Mouse (Mus musculus): ENCODE measurements around the gene Ifna4. TPM values are rescaled to one million over a fixed set of nuclear protein-coding genes. Genes with fewer than 3 reads are reported as not detected.

Ifna4 gene
- polyA plus RNA-seq, 1 experiment from 2014 or later: not detected

DNA sequence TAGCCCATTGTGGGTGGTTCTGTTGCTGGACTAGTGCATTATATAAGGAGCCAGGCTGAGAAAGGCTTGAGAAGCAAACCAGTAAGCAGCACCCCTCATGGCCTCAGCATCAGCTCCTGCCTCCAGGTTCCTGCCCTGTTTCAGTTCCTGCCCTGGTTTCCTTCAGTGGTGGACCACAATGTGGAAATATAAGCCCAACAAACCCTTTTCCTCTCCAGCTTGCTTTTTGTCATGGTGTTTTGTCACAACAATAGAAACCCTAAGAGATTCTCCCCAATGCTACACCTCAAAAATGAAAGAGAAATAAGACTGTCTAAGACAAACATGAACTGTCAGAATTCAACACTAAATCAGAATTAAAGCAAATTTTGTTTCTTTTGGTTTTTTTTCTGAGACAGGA is 17.6 kb downstream of the Ifna4 start:
- no peaks in the 10 kb centered on the region for H3K4me1 ChIP-seq (ENCODE audit: control insufficient read depth, insufficient read depth, low read depth, low read length)
- no peak overlapping the region for H3K9ac ChIP-seq (ENCODE audit: low read depth, low read length)
- no peaks in the 10 kb centered on the region for H3K36me3 ChIP-seq (ENCODE audit: control insufficient read depth, insufficient read depth, low read length)
- ATAC-seq: no peak
- H3K27ac ChIP-seq (ENCODE audit: low read depth, low read length): no peak overlapping the region
- H3K27me3 ChIP-seq (replicated peaks; ENCODE audit: control insufficient read depth, insufficient read depth, low read length): no peaks in the 10 kb centered on the region
- H3K9me3 ChIP-seq (ENCODE audit: control insufficient read depth, low read length): no peaks in the 10 kb centered on the region
- H3K4me3 ChIP-seq (ENCODE audit: low read length): no peak overlapping the region
- H3K4me2 ChIP-seq (ENCODE audit: low read length): no peak overlapping the region

DNA sequence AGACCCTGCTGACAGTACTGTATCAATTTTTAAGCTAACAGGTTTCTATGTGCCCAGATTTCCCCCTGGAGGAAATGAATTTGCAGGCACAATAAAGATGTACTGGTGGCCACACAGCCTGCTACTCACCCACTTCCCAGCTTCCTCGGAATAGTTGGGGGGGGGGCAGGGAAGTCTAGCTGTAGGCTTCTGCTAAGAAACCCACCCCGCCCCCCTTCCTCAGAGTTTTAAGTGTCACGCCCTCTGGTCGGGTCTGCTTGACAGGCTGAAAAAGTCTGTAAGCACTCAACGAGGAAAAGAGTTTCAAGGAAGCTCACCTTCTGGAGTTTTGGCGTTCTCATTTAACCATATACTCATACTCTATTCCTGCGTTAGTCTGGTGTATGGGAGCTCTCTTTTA is 21.6 kb downstream of the Ifna4 start:
- Histone ChIP-seq H3K4me3 (ENCODE audit: low read length) (no peak overlapping the region), H3K4me2 (ENCODE audit: low read length) (no peak overlapping the region), H3K36me3 (ENCODE audit: control insufficient read depth, insufficient read depth, low read length) (no peaks in the 10 kb centered on the region), H3K27ac (ENCODE audit: low read depth, low read length) (no peak overlapping the region), H3K9me3 (ENCODE audit: control insufficient read depth, low read length) (no peaks in the 10 kb centered on the region), H3K27me3 (replicated peaks; ENCODE audit: control insufficient read depth, insufficient read depth, low read length) (no peaks in the 10 kb centered on the region; the same call in 1 of the 2 replicates), H3K4me1 (ENCODE audit: control insufficient read depth, insufficient read depth, low read depth, low read length) (peaks cover 2% of the 10 kb centered on the region), H3K9ac (ENCODE audit: low read depth, low read length) (no peak overlapping the region)
- ATAC-seq: no peak
- WGBS: 3% methylated on average over 7 of the region's 7 CpGs

DNA sequence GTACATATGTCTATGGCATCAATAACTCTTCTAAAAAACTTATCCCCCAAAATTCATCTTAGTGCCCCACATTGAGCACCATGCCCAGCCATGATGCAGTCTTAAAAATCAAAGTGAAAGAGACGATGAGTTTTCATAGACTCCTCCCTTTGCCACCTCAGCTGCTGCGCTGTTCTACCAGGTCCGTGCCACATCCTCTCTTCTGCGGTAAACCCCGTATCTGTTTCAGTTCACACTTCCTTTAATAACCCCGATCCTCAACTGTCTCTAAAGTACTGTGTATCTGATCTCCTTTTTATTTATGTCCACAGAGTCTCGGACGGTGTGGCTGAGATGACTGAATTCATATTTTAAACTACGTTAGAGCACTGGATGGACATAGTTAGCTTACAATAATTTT is 22.9 kb downstream of the Ifna4 start:
- no peak for ATAC-seq
- peaks cover 2% of the 10 kb centered on the region for H3K4me1 ChIP-seq (ENCODE audit: control insufficient read depth, insufficient read depth, low read depth, low read length)
- WGBS: 71% methylated on average over 9 of the region's 9 CpGs
- H3K27me3 ChIP-seq (replicated peaks; ENCODE audit: control insufficient read depth, insufficient read depth, low read length): no peaks in the 10 kb centered on the region; the same call in 1 of the 2 replicates
- H3K4me3 ChIP-seq (ENCODE audit: low read length): no peak overlapping the region
- H3K27ac ChIP-seq (ENCODE audit: low read depth, low read length): no peak overlapping the region
- no peak overlapping the region for H3K9ac ChIP-seq (ENCODE audit: low read depth, low read length)
- H3K9me3 ChIP-seq (ENCODE audit: control insufficient read depth, low read length): no peaks in the 10 kb centered on the region
- no peaks in the 10 kb centered on the region for H3K36me3 ChIP-seq (ENCODE audit: control insufficient read depth, insufficient read depth, low read length)
- H3K4me2 ChIP-seq (ENCODE audit: low read length): no peak overlapping the region

DNA sequence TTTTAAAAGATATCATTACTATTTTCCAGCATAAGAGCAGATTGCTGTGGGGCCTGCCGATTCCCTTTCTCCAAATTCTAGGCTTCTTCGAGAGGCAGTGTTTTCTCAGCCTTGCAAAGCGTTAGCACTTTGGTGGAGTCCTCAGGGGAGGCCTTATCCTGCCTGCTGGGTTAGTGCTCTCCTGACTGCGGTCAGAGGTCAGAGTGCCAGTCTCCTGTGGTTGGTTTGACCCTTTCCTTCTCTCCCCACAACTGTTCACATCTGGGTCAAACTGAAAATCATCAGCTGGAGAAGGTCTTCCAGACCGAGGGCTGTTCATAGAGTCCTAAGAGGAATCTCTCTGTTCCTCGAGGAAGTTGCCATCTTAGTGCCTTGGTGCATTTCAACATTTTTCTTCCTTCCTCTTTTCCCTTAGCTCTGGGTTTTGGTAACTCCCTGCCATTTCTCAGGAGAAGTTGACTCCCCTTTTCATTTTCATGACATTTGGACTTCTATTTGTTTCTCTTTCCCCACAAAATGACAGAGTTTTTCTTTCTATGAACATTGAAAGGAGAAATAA is 23.4 kb downstream of the Ifna4 start:
- H3K4me2 ChIP-seq (ENCODE audit: low read length): no peak overlapping the region
- no peak for ATAC-seq
- no peak overlapping the region for H3K9ac ChIP-seq (ENCODE audit: low read depth, low read length)
- H3K36me3 ChIP-seq (ENCODE audit: control insufficient read depth, insufficient read depth, low read length): no peaks in the 10 kb centered on the region
- no peaks in the 10 kb centered on the region; the same call in 1 of the 2 replicates for H3K27me3 ChIP-seq (replicated peaks; ENCODE audit: control insufficient read depth, insufficient read depth, low read length)
- 60% methylated on average over 6 of the region's 6 CpGs for WGBS
- H3K4me1 ChIP-seq (ENCODE audit: control insufficient read depth, insufficient read depth, low read depth, low read length): peaks cover 2% of the 10 kb centered on the region
- H3K27ac ChIP-seq (ENCODE audit: low read depth, low read length): no peak overlapping the region
- no peaks in the 10 kb centered on the region for H3K9me3 ChIP-seq (ENCODE audit: control insufficient read depth, low read length)
- no peak overlapping the region for H3K4me3 ChIP-seq (ENCODE audit: low read length)

DNA sequence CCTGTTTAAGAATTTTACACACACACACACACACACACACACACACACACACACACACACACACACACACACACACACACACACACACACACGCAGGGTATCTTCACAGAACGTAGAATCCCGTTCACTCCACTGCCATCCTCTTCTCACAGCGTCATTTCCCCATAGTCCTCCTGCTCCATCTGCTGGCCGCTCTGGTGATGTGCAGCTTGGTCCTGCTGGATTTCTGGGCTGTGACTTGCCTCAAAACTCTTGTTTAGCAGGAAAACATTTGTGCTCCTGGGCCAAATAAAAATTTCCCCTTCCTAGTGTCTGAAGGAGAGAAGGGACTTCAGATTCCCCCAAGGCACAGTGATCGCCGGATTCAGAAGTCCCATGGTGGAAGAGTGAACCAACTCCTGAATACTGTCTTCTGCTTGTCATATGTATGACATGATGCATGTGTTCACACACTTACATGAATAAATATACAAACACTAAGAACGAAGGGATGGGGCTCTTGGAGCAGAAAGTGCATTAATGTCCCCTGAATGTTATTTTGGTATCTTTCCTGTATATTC is 25.8 kb downstream of the Ifna4 start:
- no peaks in the 10 kb centered on the region; the same call in 1 of the 2 replicates for H3K27me3 ChIP-seq (replicated peaks; ENCODE audit: control insufficient read depth, insufficient read depth, low read length)
- no peaks in the 10 kb centered on the region for H3K9me3 ChIP-seq (ENCODE audit: control insufficient read depth, low read length)
- peak; percentile 80 for ATAC-seq
- H3K36me3 ChIP-seq (ENCODE audit: control insufficient read depth, insufficient read depth, low read length): no peaks in the 10 kb centered on the region
- peak overlapping the region; percentile 52 for H3K4me3 ChIP-seq (ENCODE audit: low read length)
- peak overlapping the region; percentile 94 for H3K4me2 ChIP-seq (ENCODE audit: low read length)
- H3K4me1 ChIP-seq (ENCODE audit: control insufficient read depth, insufficient read depth, low read depth, low read length): peaks cover 2% of the 10 kb centered on the region
- WGBS: 1% methylated on average over 8 of the region's 8 CpGs
- peak overlapping the region; percentile 53; the same call in 1 of the 2 replicates for H3K9ac ChIP-seq (ENCODE audit: low read depth, low read length)
- no peak overlapping the region for H3K27ac ChIP-seq (ENCODE audit: low read depth, low read length)

DNA sequence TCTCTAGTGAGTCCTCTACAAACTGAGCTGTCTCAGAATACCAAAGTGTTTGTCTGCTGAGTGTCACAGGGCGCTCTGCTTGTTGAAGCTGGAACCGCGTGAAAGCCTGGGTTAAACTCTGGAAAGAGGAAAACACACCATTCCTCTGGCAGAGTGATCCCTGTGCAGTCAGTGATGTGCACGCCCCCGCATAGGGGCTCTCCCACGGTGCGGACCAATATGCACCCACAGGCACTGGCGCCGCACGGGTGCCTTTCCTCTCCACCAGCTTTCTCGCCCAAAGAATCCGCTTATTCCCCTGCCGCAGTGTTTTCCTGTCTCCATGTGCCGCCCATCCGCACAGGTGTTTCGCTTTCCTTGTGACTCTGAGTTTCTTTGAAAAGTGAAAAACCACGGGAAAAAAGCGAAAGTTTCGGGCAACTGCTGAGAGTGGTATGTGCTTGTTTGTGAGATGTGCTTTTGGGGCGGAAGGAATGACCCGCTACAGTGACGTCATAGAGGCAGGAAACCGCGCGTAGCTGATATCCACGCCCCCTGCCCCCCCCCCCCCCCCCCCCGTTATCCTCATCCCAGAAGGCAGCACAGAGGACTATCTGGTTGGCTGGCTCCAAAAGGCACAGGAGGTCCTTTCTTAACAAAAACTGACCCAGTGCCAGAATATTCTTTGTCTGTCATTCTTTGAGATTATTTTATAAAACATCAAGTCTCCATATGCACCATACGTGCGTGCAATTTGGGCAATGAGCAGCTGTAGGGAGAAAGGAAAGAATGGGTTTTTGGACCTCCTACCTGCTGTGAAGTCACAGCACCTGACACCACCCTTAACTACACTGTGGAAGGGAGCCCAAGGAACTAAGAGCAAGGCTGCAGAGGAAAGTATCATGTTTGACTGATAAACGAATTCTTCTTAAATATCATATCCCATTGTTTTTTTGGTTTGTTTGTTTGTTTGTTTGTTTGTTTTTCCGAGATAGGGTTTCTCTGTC is 26.6 kb downstream of the Ifna4 start:
- Histone ChIP-seq H3K4me3 (ENCODE audit: low read length) (peak overlapping the region; percentile 52), H3K9me3 (ENCODE audit: control insufficient read depth, low read length) (no peaks in the 10 kb centered on the region), H3K36me3 (ENCODE audit: control insufficient read depth, insufficient read depth, low read length) (no peaks in the 10 kb centered on the region), H3K4me1 (ENCODE audit: control insufficient read depth, insufficient read depth, low read depth, low read length) (peaks cover 2% of the 10 kb centered on the region), H3K27ac (ENCODE audit: low read depth, low read length) (no peak overlapping the region), H3K27me3 (replicated peaks; ENCODE audit: control insufficient read depth, insufficient read depth, low read length) (no peaks in the 10 kb centered on the region; the same call in 1 of the 2 replicates), H3K4me2 (ENCODE audit: low read length) (peak overlapping the region; percentile 94), H3K9ac (ENCODE audit: low read depth, low read length) (peak overlapping the region; percentile 53)
- 7% methylated on average over 31 of the region's 31 CpGs for WGBS
- peak; percentile 74 for ATAC-seq

DNA sequence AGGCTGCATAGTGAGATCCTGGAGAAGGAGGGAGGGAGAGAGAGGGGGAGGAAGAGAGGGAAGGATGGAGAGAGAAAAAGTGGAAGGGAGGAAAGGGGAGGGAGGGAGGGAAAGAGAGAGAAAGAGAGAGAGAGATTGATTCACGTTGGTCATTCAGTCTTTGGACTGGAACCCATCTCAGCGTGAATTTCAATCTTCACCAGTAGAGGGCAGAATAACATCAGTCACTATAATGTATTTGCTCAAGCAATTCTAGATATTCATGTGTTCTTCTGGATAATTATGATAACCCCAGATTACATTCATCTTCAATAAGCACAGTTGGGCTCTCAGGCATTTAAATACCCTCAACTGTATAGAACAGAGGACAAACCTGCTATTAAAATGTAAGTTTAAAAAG is 31.0 kb downstream of the Ifna4 start:
- Histone ChIP-seq H3K9ac (ENCODE audit: low read depth, low read length) (no peak overlapping the region), H3K4me1 (ENCODE audit: control insufficient read depth, insufficient read depth, low read depth, low read length) (no peaks in the 10 kb centered on the region; the same call in 1 of the 2 replicates), H3K27me3 (replicated peaks; ENCODE audit: control insufficient read depth, insufficient read depth, low read length) (no peaks in the 10 kb centered on the region; the same call in 1 of the 2 replicates), H3K4me2 (ENCODE audit: low read length) (no peak overlapping the region), H3K36me3 (ENCODE audit: control insufficient read depth, insufficient read depth, low read length) (no peaks in the 10 kb centered on the region), H3K27ac (ENCODE audit: low read depth, low read length) (no peak overlapping the region), H3K4me3 (ENCODE audit: low read length) (no peak overlapping the region), H3K9me3 (ENCODE audit: control insufficient read depth, low read length) (no peaks in the 10 kb centered on the region)
- no peak for ATAC-seq
- WGBS: 0% methylated on average over 2 of the region's 2 CpGs

DNA sequence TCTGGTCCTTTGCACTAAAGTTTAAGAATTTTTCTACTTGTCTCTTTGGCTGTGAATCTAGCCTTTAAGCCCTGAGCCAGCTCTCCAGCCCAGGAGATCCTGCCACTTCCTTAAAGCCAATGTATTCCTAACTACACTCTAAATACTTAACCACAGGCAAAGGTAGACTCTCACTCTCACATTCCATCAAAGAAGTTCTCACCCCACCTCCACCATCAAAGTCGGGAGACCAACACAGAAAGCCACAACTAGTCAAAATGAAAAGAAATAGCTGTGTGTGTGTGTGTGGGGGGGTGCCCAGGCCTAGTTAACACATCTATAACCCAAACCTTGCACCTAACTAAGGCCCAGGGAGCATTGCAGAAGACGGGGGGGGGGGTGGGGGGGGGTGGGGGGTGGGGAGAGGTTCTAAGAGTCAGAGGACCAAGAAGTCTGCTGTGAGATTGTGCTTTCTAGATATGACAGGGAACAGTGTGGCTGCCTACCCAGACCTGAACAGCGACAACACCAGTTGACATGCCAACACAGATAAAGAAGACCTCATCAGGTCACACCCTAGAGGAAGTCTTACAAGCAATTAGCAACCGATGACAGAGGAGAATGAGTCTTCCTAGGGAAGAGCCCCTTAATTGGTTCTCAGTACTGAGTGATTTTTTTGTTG is 33.9 kb downstream of the Ifna4 start:
- Histone ChIP-seq H3K4me3 (ENCODE audit: low read length) (no peak overlapping the region), H3K4me2 (ENCODE audit: low read length) (no peak overlapping the region), H3K27me3 (replicated peaks; ENCODE audit: control insufficient read depth, insufficient read depth, low read length) (no peaks in the 10 kb centered on the region; the same call in 1 of the 2 replicates), H3K36me3 (ENCODE audit: control insufficient read depth, insufficient read depth, low read length) (no peaks in the 10 kb centered on the region), H3K9me3 (ENCODE audit: control insufficient read depth, low read length) (no peaks in the 10 kb centered on the region), H3K9ac (ENCODE audit: low read depth, low read length) (no peak overlapping the region), H3K4me1 (ENCODE audit: control insufficient read depth, insufficient read depth, low read depth, low read length) (no peaks in the 10 kb centered on the region), H3K27ac (ENCODE audit: low read depth, low read length) (no peak overlapping the region)
- 63% methylated on average over 4 of the region's 4 CpGs for WGBS
- ATAC-seq: no peak

DNA sequence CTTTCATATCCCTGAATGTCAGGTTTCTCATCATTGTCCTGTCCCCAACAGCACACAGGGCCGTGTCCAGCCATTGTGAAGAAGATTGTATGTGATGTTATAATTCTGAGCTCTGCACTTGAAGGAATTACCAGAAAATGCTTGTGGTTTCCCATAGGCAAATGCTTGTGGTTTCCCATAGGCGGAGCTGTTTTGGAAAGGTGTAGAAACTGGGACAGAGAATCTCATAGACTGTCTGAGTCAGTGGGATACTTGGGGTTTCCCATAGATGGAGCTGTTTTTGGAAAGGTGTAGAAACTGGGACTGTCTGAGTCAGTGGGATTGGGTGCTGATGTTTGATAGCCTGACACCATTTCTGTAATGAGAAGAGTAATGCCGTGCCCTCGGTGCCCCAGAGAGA is 34.9 kb downstream of the Ifna4 start:
- Histone ChIP-seq H3K9me3 (ENCODE audit: control insufficient read depth, low read length) (no peaks in the 10 kb centered on the region), H3K4me2 (ENCODE audit: low read length) (no peak overlapping the region), H3K27me3 (replicated peaks; ENCODE audit: control insufficient read depth, insufficient read depth, low read length) (no peaks in the 10 kb centered on the region), H3K4me3 (ENCODE audit: low read length) (no peak overlapping the region), H3K36me3 (ENCODE audit: control insufficient read depth, insufficient read depth, low read length) (no peaks in the 10 kb centered on the region), H3K9ac (ENCODE audit: low read depth, low read length) (no peak overlapping the region), H3K27ac (ENCODE audit: low read depth, low read length) (no peak overlapping the region), H3K4me1 (ENCODE audit: control insufficient read depth, insufficient read depth, low read depth, low read length) (no peaks in the 10 kb centered on the region)
- 82% methylated on average over 4 of the region's 4 CpGs for WGBS
- ATAC-seq: no peak
